Mouse (Mus musculus): ENCODE results near the gene Clstn1. TPM values are rescaled to one million over a fixed set of nuclear protein-coding genes. Genes with fewer than 3 reads are reported as not detected.

Gene Clstn1
- polyA plus RNA-seq, 1 experiment from 2014 or later: 83.6 TPM

DNA sequence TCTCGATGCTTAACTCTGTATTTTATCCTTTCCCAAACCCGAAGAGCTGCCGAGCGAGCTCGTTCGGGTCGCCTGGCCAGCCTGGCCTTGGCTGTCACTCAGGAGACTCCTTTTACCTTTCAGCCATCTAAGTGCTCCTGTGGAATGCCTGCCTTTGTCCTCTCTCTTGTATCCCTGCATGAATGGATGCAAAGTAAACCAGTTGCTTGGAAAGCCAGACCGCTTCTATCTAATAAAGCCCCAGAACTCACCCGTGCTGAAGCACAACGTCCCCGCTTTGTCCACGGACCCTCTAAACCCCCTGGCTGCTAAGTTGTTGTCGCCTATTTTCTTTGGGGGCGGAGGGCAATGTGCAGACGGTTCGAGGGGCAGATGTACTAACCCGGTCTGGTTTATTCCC lies 40.5 kb downstream of the Clstn1 start:
- Histone ChIP-seq H3K9ac (no peak overlapping the region), H3K4me1 (replicated peaks) (peaks cover 11% of the 10 kb centered on the region), H3K36me3 (peaks cover 31% of the 10 kb centered on the region), H3K27me3 (no peaks in the 10 kb centered on the region), H3K27ac (no peak overlapping the region; the same call in 1 of the 2 replicates), H3K9me3 (no peaks in the 10 kb centered on the region), H3K4me2 (no peak overlapping the region), H3K4me3 (no peak overlapping the region)
- WGBS: 44% methylated on average over 17 of the region's 17 CpGs
- ATAC-seq (ENCODE audit: low FRiP score): no peak

DNA sequence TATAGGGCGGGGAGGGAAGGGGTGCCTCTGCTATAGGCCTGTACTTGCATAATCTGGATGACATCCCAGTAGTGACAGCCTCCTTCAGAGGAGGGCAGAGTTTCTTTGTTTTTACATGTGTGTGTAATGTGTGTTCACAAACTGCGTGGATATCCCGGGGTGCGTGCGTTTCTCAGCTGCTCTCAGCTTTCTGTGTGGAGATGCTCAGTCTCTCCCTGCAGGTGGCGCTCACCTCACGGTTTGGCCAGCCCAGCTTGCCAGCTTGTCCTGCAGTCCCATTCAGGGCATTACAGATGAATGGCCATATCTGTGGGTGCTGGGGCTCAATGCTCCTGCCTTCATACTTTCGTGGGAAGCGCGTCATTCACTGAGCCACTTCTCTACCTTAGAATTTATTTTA lies 42.1 kb downstream of the Clstn1 start:
- no peak overlapping the region for H3K4me3 ChIP-seq
- no peak for ATAC-seq (ENCODE audit: low FRiP score)

DNA sequence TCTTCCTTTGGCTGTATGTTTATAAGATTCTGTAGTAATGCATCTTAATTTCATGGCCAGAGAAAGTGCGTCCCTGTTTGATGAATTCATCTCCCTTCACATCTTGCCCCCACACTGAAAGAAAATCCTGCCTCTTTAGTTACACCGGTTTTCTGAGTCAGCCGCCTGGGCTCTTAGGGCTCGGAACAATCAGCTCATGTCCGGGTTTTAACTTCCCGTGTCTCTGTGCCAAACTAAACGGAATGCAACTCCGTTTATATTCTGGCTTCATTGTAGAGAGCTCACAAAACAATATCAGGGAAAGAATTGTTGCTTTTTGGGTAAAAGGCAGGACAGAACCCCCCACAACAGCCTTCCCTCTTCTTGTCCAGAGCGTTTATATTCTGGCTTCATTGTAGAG lies 42.5 kb downstream of the Clstn1 start:
- Histone ChIP-seq H3K4me2 (no peak overlapping the region), H3K4me3 (no peak overlapping the region), H3K9ac (no peak overlapping the region), H3K4me1 (replicated peaks) (peaks cover 11% of the 10 kb centered on the region), H3K36me3 (peaks cover 51% of the 10 kb centered on the region), H3K27ac (no peak overlapping the region), H3K27me3 (no peaks in the 10 kb centered on the region), H3K9me3 (no peaks in the 10 kb centered on the region)
- no peak for ATAC-seq (ENCODE audit: low FRiP score)
- WGBS: 68% methylated on average over 9 of the region's 9 CpGs

More for the DNA sequence above, 42.1 kb downstream of the Clstn1 start:
- Histone ChIP-seq H3K9me3 (no peaks in the 10 kb centered on the region), H3K9ac (no peak overlapping the region), H3K4me1 (replicated peaks) (peaks cover 11% of the 10 kb centered on the region), H3K27ac (no peak overlapping the region), H3K4me2 (no peak overlapping the region), H3K36me3 (peaks cover 47% of the 10 kb centered on the region), H3K27me3 (no peaks in the 10 kb centered on the region)
- 72% methylated on average over 10 of the region's 10 CpGs for WGBS

DNA sequence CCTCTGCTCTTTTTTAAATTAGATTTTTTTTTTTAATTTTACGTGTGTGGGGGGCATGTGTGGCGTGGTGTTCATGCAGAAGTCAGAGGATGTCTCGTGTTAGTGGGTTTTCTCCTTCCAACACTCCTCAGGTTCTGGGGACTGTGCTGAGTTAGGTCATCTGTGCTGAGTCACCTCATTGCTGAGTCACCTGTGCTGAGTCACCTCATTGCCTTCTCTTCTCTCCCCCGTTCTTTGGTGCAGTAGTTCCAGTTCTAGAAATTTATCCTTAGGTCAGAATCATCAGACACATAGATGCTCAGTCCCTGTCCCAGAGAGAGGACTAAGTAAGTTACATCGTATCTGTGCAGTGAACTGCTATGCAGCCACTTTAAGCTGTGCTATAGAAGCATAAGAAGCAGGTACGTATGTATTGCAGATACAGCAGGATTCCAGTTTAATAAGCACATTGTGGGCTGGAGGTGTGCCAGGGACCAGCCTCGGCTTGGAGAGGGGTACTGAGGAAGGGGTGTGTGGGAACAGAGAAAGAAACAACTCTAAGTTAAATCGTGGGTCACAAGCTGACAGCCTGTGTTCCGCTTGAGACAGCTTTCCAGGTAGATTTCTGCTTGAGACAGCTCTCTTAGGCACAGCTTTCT lies 46.5 kb downstream of the Clstn1 start:
- Histone ChIP-seq H3K9ac (no peak overlapping the region), H3K27ac (no peak overlapping the region), H3K4me3 (no peak overlapping the region), H3K9me3 (no peaks in the 10 kb centered on the region), H3K4me2 (no peak overlapping the region), H3K27me3 (no peaks in the 10 kb centered on the region), H3K36me3 (peaks cover 84% of the 10 kb centered on the region), H3K4me1 (replicated peaks) (no peaks in the 10 kb centered on the region)
- no peak for ATAC-seq (ENCODE audit: low FRiP score)
- WGBS: 91% methylated on average over 9 of the region's 9 CpGs

DNA sequence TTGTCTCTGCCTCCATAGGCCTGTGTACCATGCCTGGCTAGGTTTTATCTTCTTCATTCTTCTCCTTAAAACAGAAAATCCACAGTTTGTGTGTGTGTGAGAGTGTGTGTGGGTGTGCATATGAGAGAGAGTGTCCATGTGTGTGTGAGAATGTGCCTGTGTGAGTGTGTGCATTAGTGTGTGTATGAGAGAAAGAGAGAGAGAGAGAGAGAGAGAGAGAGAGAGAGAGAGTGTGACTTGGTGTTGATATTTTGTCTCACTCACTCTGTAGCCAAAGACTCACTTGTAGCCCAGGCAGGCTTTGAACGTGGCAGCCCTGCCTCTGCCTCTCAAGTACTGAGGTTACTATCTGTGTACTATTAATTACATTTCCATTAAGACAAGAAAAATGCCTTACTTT lies 47.9 kb downstream of the Clstn1 start:
- Histone ChIP-seq H3K4me2 (no peak overlapping the region), H3K4me3 (no peak overlapping the region), H3K27me3 (no peaks in the 10 kb centered on the region), H3K9me3 (no peaks in the 10 kb centered on the region), H3K9ac (no peak overlapping the region), H3K4me1 (replicated peaks) (no peaks in the 10 kb centered on the region), H3K27ac (no peak overlapping the region), H3K36me3 (peaks cover 93% of the 10 kb centered on the region)
- no peak for ATAC-seq (ENCODE audit: low FRiP score)
- 93% methylated on average over 1 of the region's 1 CpGs for WGBS

DNA sequence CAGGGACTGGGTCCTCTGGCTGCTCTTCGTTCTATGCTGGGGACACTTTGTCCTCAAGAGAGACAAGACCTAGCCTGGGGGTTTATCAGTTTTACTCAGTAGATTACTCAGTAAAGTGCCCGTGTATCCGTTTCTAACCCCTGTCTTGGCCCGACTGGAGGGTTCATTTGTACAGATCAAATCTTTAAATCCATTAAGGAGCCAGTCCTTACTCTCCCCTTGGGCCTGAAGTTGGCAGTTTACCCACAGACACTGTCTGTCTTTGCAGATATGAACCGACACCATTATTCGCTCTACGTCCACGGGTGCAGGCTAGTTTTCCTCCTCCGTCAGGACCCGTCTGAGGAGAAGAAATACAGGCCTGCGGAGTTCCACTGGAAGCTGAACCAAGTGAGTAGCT lies 48.7 kb downstream of the Clstn1 start:
- H3K9me3 ChIP-seq: no peaks in the 10 kb centered on the region
- no peak overlapping the region for H3K9ac ChIP-seq
- no peaks in the 10 kb centered on the region for H3K27me3 ChIP-seq
- H3K27ac ChIP-seq: no peak overlapping the region
- no peak overlapping the region for H3K4me2 ChIP-seq
- H3K4me1 ChIP-seq (replicated peaks): no peaks in the 10 kb centered on the region
- no peak overlapping the region for H3K4me3 ChIP-seq
- no peak for ATAC-seq (ENCODE audit: low FRiP score)
- peaks cover 94% of the 10 kb centered on the region for H3K36me3 ChIP-seq
- WGBS: 97% methylated on average over 11 of the region's 11 CpGs

DNA sequence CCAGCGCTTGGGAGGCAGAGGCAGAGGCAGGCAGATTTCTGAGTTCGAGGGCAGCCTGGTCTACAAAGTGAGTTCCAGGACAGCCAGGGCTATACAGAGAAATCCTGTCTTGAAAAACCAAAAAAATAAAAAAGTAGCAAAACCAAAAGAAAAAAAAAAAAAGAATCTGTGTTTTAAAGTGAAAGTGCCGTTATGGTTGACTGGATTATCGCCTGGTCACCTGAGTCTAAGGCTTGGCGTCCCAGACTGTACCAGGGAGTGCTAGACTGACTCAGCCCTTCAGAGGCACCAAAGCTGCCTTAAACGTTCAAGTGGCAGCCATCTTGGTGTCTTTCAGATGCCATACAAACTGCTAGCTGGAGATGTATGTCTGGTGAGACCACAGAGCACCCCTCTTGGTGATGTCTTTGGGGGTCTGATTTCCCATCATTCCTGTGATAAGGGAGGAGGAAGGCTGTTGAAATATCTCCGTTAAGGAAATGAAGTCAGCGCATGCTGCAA lies 49.7 kb downstream of the Clstn1 start:
- H3K9me3 ChIP-seq: no peaks in the 10 kb centered on the region
- H3K27ac ChIP-seq: no peak overlapping the region
- H3K36me3 ChIP-seq: peaks cover 94% of the 10 kb centered on the region
- no peak overlapping the region for H3K4me2 ChIP-seq
- H3K9ac ChIP-seq: no peak overlapping the region
- H3K4me3 ChIP-seq: no peak overlapping the region
- H3K27me3 ChIP-seq: no peaks in the 10 kb centered on the region
- WGBS: 92% methylated on average over 8 of the region's 8 CpGs
- no peak for ATAC-seq (ENCODE audit: low FRiP score)
- H3K4me1 ChIP-seq (replicated peaks): no peaks in the 10 kb centered on the region

DNA sequence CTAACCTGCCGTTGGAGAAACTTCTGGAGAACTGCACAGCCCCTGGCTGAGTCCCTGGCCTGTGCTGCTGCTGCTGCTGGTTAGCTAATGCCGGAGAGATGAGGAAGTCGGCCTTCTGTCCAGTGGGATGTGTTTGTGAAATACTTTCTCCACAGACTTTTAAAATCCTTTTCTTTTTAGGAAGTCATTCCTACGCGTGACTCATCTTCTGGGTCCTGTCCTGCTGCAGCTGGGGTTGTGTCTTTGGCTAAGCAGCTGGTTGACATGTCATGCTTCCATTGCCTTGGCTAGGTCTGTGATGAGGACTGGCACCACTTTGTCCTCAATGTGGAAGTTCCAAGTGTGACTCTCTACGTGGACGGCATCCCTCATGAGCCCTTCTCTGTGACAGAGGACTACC lies 51.7 kb downstream of the Clstn1 start:
- Histone ChIP-seq H3K9ac (no peak overlapping the region), H3K9me3 (no peaks in the 10 kb centered on the region), H3K4me1 (replicated peaks) (no peaks in the 10 kb centered on the region), H3K36me3 (peaks cover 94% of the 10 kb centered on the region), H3K4me3 (no peak overlapping the region), H3K27ac (no peak overlapping the region), H3K4me2 (no peak overlapping the region), H3K27me3 (no peaks in the 10 kb centered on the region)
- no peak for ATAC-seq (ENCODE audit: low FRiP score)
- WGBS: 93% methylated on average over 7 of the region's 7 CpGs

DNA sequence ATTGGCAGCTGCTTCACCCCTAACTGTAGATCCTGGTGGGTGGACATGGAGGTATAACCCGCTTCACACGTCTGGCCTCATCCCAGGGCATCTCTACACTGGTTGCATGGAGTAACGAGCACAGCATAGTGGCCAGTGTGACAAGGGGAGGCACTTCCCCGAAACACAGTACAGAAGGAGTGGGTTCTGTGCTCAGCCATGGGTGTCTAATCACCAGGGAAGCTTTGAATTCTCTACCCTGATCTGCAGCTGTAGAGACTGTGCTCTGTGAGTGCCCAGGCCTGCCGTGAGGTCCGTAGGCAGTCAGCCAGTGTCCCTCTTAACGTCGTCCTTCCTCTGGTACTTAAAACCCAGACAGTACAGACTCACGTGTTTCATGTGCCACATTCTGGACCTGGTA lies 54.6 kb downstream of the Clstn1 start:
- no peak for ATAC-seq (ENCODE audit: low FRiP score)
- Histone ChIP-seq H3K36me3 (peaks cover 91% of the 10 kb centered on the region), H3K27ac (no peak overlapping the region), H3K4me1 (replicated peaks) (no peaks in the 10 kb centered on the region), H3K9me3 (no peaks in the 10 kb centered on the region), H3K4me2 (no peak overlapping the region), H3K4me3 (no peak overlapping the region), H3K9ac (no peak overlapping the region), H3K27me3 (no peaks in the 10 kb centered on the region)
- WGBS: 72% methylated on average over 9 of the region's 9 CpGs

DNA sequence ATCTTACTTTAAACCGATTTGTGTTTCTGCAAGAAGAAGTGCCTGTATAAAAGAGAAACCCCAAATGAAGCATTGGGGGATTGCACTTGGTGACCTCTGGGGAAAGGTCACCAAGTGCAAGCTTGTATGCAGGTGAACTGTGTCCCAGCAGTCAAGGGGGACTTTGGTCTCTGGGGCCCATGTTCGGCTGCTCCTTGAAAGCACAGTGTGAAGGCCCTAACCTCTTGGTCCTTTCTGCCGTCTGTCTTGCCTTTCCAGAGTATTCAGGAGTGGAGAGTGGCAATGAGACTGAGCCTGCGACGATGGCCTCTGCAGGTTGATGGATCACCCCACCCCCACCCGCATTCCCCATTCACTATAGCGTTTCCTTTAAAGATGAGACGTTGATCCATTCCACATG lies 55.1 kb downstream of the Clstn1 start:
- Histone ChIP-seq H3K4me2 (no peak overlapping the region), H3K36me3 (peaks cover 91% of the 10 kb centered on the region), H3K4me1 (replicated peaks) (no peaks in the 10 kb centered on the region), H3K4me3 (no peak overlapping the region), H3K9ac (no peak overlapping the region), H3K9me3 (no peaks in the 10 kb centered on the region), H3K27me3 (no peaks in the 10 kb centered on the region), H3K27ac (no peak overlapping the region)
- no peak for ATAC-seq (ENCODE audit: low FRiP score)
- WGBS: 64% methylated on average over 8 of the region's 8 CpGs

DNA sequence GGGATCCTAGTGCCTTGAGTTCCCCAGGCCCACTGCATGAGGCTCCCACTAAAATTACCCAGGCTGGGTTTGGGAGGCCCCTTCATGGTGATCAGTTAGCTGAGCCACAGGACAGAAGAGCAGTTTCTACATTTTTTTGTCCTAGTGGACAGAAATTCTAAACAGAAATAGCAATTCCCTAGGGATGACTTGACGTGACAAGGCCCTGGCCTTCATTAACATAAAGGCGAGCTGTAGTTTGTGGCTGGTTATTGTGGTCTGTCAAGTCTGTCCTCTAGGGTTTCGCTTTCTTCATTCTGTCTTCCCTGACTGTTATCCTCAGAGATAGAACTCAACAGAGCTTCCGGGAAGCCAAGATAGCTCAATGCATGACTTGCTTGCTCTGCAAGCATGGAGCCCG lies 55.7 kb downstream of the Clstn1 start:
- Histone ChIP-seq H3K4me1 (replicated peaks) (no peaks in the 10 kb centered on the region), H3K9ac (no peak overlapping the region), H3K4me3 (no peak overlapping the region), H3K27me3 (no peaks in the 10 kb centered on the region), H3K36me3 (peaks cover 91% of the 10 kb centered on the region), H3K9me3 (no peaks in the 10 kb centered on the region), H3K4me2 (no peak overlapping the region), H3K27ac (no peak overlapping the region)
- 70% methylated on average over 5 of the region's 5 CpGs for WGBS
- no peak for ATAC-seq (ENCODE audit: low FRiP score)

DNA sequence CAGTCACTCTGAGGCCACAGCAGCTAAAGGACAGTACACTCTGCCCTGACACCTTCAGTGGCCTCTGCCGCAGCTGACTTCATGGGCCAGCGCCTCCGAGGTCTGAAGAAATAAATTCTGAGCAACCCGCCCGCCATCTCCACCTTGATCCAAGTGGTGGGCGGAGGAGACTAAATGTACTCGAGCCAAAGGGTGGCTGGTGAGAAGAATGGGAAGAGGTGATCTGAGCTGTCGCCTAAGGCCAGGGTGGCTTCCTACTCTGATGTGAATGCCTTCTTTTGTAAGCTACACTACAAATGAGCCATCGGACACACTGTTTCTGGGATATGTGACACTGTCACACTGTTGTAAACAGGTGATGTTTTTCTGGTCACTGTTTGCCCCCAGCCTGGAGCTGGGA lies 59.5 kb downstream of the Clstn1 start:
- peaks cover 97% of the 10 kb centered on the region for H3K36me3 ChIP-seq
- no peak overlapping the region for H3K27ac ChIP-seq
- H3K4me1 ChIP-seq (replicated peaks): no peaks in the 10 kb centered on the region
- H3K27me3 ChIP-seq: no peaks in the 10 kb centered on the region
- no peak for ATAC-seq (ENCODE audit: low FRiP score)
- no peak overlapping the region for H3K9ac ChIP-seq
- no peaks in the 10 kb centered on the region for H3K9me3 ChIP-seq
- H3K4me3 ChIP-seq: no peak overlapping the region
- WGBS: 92% methylated on average over 9 of the region's 9 CpGs
- H3K4me2 ChIP-seq: no peak overlapping the region

DNA sequence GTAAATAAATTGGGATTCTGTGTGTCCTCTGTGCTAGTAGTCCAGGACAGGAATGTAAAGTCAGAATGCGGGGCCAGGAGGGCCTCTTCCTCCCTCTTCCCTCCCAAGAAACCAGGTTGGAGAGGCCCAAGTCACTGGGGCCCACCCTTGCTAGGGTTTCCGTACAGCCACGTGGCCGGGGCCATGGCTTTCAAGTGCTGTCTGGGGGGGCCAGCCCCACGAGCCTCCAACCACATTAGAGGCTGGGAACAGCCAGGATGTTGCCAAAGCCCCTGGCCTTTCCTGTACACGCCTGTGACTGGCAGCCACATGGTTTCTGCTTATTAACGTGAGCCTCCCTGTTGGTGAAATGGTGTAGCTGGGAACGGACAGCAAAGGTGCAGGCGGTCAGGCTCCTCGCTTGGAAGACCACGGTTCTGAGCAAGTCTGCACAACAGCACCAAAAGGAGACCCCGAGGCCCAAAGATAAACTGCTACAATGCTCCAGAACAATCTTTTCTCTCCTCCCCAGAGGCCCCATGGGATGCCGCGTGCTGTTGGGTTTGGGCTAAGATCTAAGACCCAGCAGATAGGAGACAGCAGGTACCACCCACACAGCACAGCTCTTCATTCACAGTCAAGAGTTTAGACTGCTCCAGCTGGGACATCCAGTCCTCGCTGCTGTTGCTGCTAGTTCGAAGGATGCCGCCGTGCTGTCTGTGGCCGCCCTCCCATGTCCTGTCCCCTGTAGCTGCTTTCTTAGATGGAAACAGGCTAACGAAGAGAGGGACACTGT lies 62.0 kb downstream of the Clstn1 start:
- Histone ChIP-seq H3K36me3 (peaks cover 97% of the 10 kb centered on the region), H3K9me3 (no peaks in the 10 kb centered on the region), H3K4me2 (no peak overlapping the region), H3K4me3 (no peak overlapping the region), H3K27ac (no peak overlapping the region), H3K9ac (no peak overlapping the region), H3K27me3 (no peaks in the 10 kb centered on the region), H3K4me1 (replicated peaks) (no peaks in the 10 kb centered on the region)
- whole genome bisulfite sequencing: 90% methylated on average over 20 of the region's 20 CpGs
- ATAC-seq (ENCODE audit: low FRiP score): no peak

Measured in hindbrain, embryonic 13.5 days (tissue).